Mouse (Mus musculus) frontal cortex, postnatal 25 days (tissue): ENCODE measurements at regions not wholly inside any gene's neighbourhood (a gene's known extent, or its start where the extent isn't known, plus 50 kb on each side); places are given as distances from the start of the nearest gene placed in this dataset.
"Not testable (repeated sequence)": the region's sequence is repeated elsewhere in the genome, so short reads cannot be mapped to it uniquely, and the experiment has no call there.

Experiments used
- DNase-seq, 2 experiments: peaks; one replicate each; pipeline ENCODE4 v3.0.0; 2022; ENCODE audit warnings: low spot score in 2 of 2

- no peak for DNase-seq
These were observed 306.3 kb upstream of the Flrt2 start for GRCm38 (mm10) chr12:95385688-95386087.

DNA sequence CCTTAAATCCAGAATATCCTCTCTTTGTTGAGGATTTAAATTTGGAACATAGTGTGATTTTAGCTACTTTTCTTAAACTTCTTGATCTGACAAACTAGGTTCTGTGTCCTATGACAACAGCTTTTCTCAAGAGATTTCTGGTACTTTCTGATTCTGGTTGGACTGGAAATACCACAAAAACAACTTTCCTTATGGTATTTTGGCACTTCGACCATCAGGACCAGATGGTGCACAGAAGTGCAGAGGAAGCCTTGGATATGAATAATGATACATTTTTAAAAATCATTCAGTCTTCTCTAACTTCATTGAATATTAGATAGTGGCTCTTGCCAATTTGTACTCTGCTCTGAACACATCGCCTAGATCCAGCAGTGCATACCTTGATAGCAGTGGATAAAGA lies 303.8 kb upstream of the Flrt2 start:
- DNase-seq = no peak

DNA sequence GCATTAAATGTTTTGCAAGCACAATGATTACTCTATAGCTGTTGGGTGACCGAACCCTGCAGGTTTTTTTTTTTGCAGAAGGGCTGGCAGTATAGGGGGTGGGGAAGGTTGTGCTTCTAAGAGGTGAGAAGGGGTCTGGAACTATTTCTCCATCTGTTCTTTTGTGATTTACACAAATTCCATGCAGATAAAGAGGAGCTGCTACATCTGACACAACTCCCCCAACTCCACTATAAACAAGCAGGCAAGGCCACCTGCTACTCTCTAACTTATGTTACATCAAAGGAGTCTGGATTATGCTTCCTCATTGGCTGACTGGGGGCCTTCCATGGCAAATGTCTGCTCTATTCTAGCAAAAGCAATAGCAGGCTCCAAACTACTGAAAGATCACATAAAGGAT lies 299.2 kb upstream of the Flrt2 start:
- DNase-seq = no peak

DNA sequence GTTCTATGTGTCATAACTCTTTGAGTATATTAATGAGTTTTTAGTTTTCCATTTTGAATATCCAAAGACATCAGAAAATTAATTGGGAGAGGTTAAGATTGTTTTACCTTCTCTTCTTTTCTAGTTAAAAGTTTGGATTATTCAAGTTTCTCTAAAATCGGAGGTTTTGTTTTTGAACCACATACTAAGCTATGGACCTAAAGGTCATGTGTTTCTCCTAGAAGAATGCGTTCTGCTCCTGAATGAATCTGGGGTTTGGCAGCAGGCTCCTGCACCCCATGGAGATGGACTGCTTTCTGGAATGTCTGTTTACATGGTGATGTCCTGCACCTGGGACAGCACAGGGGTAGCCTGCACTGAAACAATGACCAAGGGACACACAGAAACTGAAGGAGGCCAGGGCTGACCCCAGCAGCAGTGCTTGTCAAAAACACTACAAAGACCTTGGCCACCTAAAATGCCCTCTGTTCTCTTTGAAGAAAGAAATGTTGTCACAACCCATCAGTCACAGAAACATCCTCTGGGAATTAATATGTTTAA lies 297.0 kb upstream of the Flrt2 start:
- no peak for DNase-seq

GRCm38 (mm10) chr12:95420861-95421260 lies 271.2 kb upstream of the Flrt2 start:
- no peak for DNase-seq

- no peak for DNase-seq
These were observed 267.3 kb upstream of the Flrt2 start for GRCm38 (mm10) chr12:95424739-95425138.

GRCm38 (mm10) chr12:95437226-95437625 lies 254.8 kb upstream of the Flrt2 start:
- DNase-seq = no peak

GRCm38 (mm10) chr12:95457480-95457879 lies 234.5 kb upstream of the Flrt2 start:
- DNase-seq = no peak

DNA sequence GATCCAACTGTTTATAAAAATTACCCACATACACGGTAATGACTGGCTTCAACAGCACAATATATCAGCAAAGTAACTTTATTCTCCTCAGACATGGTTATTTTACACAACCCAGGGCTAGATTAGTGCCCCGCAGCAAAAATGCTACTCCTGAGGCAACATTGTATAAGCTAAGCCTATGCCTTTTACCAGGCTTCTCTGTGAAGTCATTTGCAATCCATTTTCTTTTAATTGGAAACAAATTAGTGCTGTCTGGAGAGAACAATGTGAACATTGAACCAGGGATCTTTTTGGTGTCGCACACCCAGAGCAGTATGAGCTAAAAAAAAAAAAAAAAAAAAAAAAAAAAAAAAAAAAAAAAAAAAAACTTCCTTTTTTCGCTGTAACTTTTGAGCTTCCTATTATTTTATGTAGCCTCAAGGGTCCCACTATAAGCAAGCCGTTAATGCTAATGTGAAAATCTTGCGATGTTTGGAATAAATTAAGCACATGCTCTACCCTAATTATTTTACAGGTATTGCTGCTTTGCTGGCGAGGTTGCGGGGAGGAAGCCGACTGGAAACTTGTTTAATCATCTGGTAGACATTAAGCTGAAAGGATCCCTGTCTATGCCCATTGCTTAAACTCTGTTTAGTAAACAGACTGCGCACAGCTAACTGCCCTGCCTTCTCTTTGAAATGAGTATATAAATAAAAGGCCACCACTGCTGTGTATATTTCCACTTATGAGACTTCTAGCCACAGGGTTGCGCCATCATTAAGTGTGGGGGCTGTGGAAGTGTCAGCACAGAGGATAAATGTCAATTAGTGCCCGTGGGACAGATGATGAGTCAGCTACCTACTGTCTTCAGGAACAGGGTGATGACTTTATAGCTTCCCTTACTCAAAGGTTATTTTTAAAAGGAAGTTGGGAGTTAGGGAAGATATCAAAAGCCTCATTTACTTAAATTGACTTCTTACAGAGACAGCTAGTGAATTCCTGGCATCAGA lies 225.2 kb upstream of the Flrt2 start:
- no peak for DNase-seq

DNA sequence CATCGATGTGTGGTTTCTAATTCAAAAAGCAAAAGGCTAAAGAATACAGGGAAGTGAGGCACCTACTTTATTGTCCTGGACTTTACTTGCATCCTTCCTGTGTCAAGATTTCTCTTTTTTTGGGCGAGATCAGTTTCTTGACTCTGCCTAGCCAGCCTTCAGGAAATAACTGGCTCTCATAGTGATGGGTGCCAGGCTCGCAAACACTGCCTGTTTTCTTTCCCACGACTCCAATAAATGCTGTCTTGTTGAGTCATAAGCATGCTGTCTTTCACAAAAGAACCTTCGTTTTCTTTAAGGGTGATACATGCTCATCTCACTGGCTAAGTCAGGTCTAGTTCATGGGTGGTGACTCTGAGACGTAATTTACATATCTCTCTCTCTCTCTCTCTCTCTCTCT lies 222.1 kb upstream of the Flrt2 start:
- DNase-seq = no peak

DNA sequence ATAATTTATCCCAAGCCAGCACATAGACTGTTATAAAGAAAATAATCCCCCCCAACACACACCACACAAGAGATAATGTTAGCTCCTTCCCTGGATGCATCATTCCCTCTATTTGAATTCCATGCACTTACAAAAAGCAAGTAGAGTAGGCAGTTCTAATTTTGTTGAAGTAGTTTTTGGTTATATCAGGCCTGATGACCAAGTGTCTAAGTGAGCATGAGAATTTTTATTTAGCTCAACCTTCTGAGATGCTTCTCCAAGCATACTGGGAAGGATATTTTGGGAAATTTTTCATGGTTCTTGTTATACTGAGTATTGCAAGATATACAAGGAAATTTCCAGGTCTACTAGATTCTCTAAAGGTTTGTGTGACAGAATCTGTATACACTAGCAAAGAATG lies 205.5 kb upstream of the Flrt2 start:
- no peak for DNase-seq

DNA sequence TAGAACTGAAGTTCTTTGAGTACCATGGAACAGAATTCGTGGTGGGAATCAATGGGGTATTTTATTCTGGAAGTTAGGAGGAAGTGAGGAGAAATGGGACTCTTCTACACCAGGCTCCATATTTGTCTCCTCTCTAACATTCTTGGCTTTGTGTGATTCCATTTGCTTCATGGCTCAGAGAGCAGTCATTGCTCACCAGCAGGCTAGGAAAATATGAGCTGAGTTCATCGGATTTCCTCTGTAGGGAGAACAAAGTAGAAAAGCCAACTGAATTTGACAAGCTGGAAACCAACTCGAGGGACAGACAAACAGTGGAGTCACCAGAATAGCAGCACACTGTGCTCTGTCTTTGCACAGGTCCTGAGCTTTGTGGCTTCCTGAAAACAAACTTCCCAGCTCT lies 203.7 kb upstream of the Flrt2 start:
- no peak for DNase-seq

GRCm38 (mm10) chr12:95489374-95489773 lies 202.7 kb upstream of the Flrt2 start:
- no peak for DNase-seq

GRCm38 (mm10) chr12:95489848-95490247 lies 202.2 kb upstream of the Flrt2 start:
- no peak for DNase-seq

- DNase-seq = not testable (repeated sequence)
These were observed 200.1 kb upstream of the Flrt2 start for GRCm38 (mm10) chr12:95491806-95492436.

- no peak for DNase-seq
These were observed 190.6 kb upstream of the Flrt2 start for GRCm38 (mm10) chr12:95501443-95501842.

- no peak for DNase-seq
These were observed 172.0 kb upstream of the Flrt2 start for GRCm38 (mm10) chr12:95520008-95520407.

- DNase-seq = no peak
These were observed 170.0 kb upstream of the Flrt2 start for GRCm38 (mm10) chr12:95522052-95522451.

GRCm38 (mm10) chr12:95533888-95534639 lies 158.0 kb upstream of the Flrt2 start:
- no peak for DNase-seq

GRCm38 (mm10) chr12:95547301-95547700 lies 144.7 kb upstream of the Flrt2 start:
- no peak for DNase-seq

DNA sequence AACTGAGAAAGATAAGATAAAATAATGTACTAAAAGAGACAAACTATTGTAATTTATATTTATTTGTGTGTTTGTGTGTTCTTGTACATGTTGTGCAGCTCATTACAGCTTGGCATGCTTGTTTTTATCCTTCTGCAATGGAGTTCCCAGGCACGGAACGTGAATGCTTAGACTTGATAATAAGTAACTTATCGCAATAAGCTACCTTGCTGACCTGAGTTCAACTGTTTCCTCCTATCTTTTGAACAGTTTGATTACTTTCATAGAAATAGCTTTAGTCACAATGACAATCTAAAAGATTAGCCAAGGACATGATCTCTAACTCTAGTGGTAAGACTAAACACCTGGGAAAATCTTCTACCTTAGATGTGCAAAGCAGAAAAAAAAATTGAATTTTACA lies 138.9 kb upstream of the Flrt2 start:
- DNase-seq = no peak
